Mouse (Mus musculus) liver, embryonic 14.5 days (tissue): ENCODE results near the gene Hibadh. TPM values are rescaled to one million over a fixed set of nuclear protein-coding genes. Genes with fewer than 3 reads are reported as not detected.

Experiments
- ATAC-seq: fragments of 200-750 bp; cut with Nextera tagmentation; 2 replicates; pipeline ENCODE4 v1.8.0; 2017; ENCODE audit warnings: moderate number of reproducible peaks, mild to moderate bottlenecking, moderate library complexity; ENCODE audit not compliant: insufficient read depth
- DNase-seq, 3 experiments: peaks; one replicate each; pipeline ENCODE4 v3.0.0-alpha.2; 2012 to 2013; ENCODE audit warnings: low read depth in 3 of 3, low spot score in 3 of 3
- H3K27ac ChIP-seq: fragments of 300-500 bp; sonication (generic); 2 replicates; pipeline ENCODE4 v1.5.1; 2014; ENCODE audit warnings: moderate library complexity, mild to moderate bottlenecking, control low read depth, inconsistent platforms
- H3K27me3 ChIP-seq: fragments of 300-500 bp; sonication (generic); 2 replicates; pipeline ENCODE4 v1.6.1; 2014; ENCODE audit warnings: mild to moderate bottlenecking, low read length, moderate library complexity; ENCODE audit not compliant: control insufficient read depth, insufficient read depth
- H3K36me3 ChIP-seq: fragments of 300-500 bp; sonication (generic); replicated peaks from 2 replicates; pipeline ENCODE4 v1.6.1; 2014; ENCODE audit warnings: low read depth; ENCODE audit not compliant: control insufficient read depth, insufficient read depth
- H3K4me1 ChIP-seq, 2 experiments: fragments of 200-500 bp in 1 of 2; fragments of 300-500 bp in 1 of 2; sonication (generic) in 1 of 2; replicated peaks; 2 replicates each; pipeline ENCODE4 v1.6.1; 2012 to 2014; ENCODE audit warnings: antibody characterized with exemption in 1 of 2, inconsistent platforms in 1 of 2, low read length in 1 of 2; ENCODE audit not compliant: control insufficient read depth in 2 of 2, insufficient read depth in 2 of 2
- H3K4me2 ChIP-seq: fragments of 300-500 bp; sonication (generic); 2 replicates; pipeline ENCODE4 v1.6.1; 2014; ENCODE audit warnings: low read depth, mild to moderate bottlenecking, control low read depth, moderate library complexity
- H3K4me3 ChIP-seq, 2 experiments: fragments of 200-500 bp in 1 of 2; fragments of 300-500 bp in 1 of 2; sonication (generic) in 1 of 2; 2 replicates each; pipeline ENCODE4 v1.5.1; 2012 to 2014; ENCODE audit warnings: low read depth in 2 of 2, low read length in 2 of 2, mild to moderate bottlenecking in 2 of 2, control low read depth in 1 of 2, inconsistent platforms in 1 of 2, moderate library complexity in 1 of 2; ENCODE audit not compliant: insufficient read depth in 1 of 2
- H3K9ac ChIP-seq: fragments of 300-500 bp; sonication (generic); replicated peaks from 2 replicates; pipeline ENCODE4 v1.6.1; 2014; ENCODE audit warnings: mild to moderate bottlenecking, control low read depth, moderate library complexity
- H3K9me3 ChIP-seq: fragments of 300-500 bp; sonication (generic); 2 replicates; pipeline ENCODE4 v1.6.1; 2016; ENCODE audit warnings: low read length, mixed read lengths; ENCODE audit not compliant: control insufficient read depth
- CTCF ChIP-seq: IDR thresholded peaks from 2 replicates; pipeline ENCODE4 v1.5.1; 2016; ENCODE audit warnings: antibody characterized with exemption, low read depth, control low read depth
- EP300 ChIP-seq: IDR thresholded peaks from 2 replicates; pipeline ENCODE4 v1.6.1; 2016; ENCODE audit warnings: antibody characterized with exemption, low read depth
- WGBS: fragments of 180-500 bp; shearing (Covaris S2); extraction: QIAGEN DNeasy Blood & Tissue Kit; methylation state at CpG from one replicate; pipeline ENCODE4 v1.1.7; 2014; ENCODE audit not compliant: insufficient replicate concordance; 5-methylcytosine and 5-hydroxymethylcytosine counted together
- polyA plus RNA-seq, 2 experiments: library from polyadenylated mRNA; depleted of rRNA in 1 of 2; stranded (reverse) in 1 of 2; unstranded in 1 of 2; fragments of >200 nt; fragmentation: Nextera tagmentation in 1 of 2; extraction: Ambion mirVana in 1 of 2; gene quantifications; 2 replicates each; pipeline versions ENCODE4 v1.2.1 to v1.2.3; 2012 to 2014

The Hibadh gene
- polyA plus RNA-seq, 2 experiments, result 26.6 to 41.7 TPM

DNA sequence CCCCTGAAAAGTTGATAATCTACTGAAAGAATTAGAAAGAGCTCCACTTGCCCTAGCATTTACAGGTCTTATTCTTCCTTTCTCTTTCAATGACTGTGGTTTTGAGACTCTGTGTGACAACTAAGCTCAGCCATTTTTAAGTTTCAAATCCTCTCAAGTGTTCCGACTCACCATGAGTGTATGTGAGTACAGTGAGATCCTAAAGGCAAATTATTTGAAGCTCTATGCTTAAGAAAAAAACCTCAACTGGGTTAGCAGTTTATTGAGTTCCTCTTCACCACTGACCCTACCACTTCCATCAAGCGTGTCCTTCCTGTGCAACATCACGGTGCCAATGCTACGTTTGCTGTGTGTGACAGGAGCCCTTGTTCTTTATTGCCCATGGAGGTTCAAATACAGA is 9.6 kb downstream of the Hibadh start:
- Histone ChIP-seq H3K27me3 (no peaks in the 10 kb centered on the region), H3K4me3 (no peak overlapping the region), H3K4me1 (peaks cover 5 to 6% of the 10 kb centered on the region in 2 experiments), H3K27ac (no peak overlapping the region), H3K36me3 (no peaks in the 10 kb centered on the region), H3K9me3 (no peaks in the 10 kb centered on the region), H3K4me2 (no peak overlapping the region), H3K9ac (no peak overlapping the region)
- ATAC-seq (no peak), DNase-seq (no peak)
- WGBS, result 77% methylated on average over 4 of the region's 4 CpGs
- TF ChIP-seq CTCF (no peak), EP300 (no peak)

- H3K9ac ChIP-seq, result no peak overlapping the region
- no peak for TF ChIP-seq EP300
- no peaks in the 10 kb centered on the region for H3K9me3 ChIP-seq
- peaks cover 5 to 6% of the 10 kb centered on the region in 2 experiments for H3K4me1 ChIP-seq
- no peak overlapping the region for H3K27ac ChIP-seq
- 63% methylated on average over 4 of the region's 4 CpGs for WGBS
- ATAC-seq (no peak), DNase-seq (no peak)
- no peak overlapping the region for H3K4me2 ChIP-seq
- H3K27me3 ChIP-seq, result no peaks in the 10 kb centered on the region
- no peak overlapping the region for H3K4me3 ChIP-seq
- no peaks in the 10 kb centered on the region for H3K36me3 ChIP-seq
Observed at GRCm38 (mm10) chr6:52629180-52629579, 11.0 kb downstream of the Hibadh start.

DNA sequence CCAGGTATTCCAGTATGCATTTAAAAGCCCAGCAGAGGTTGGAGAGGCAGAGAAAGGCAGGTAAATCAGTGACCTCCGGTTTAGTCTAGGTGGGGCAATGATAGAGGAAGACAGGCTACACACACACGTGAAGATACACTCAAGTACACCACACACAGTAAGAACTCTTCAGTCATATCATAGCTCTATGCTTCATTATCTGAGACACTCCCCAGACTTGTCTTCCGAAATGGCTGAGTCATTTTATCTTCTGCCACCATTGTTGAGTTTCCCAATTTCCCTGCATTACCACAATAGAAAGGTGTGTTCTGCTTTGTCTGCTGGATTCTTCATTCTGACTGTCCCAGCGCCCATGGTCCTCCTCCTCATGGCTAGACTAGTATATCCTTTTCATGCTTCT is 13.5 kb downstream of the Hibadh start:
- no peak overlapping the region for H3K4me2 ChIP-seq
- H3K36me3 ChIP-seq, result no peaks in the 10 kb centered on the region
- DNase-seq (no peak), ATAC-seq (0 out of 2 replicates have a peak, but pooled peaks have one; percentile 18)
- 24% methylated on average over 4 of the region's 4 CpGs for WGBS
- H3K4me3 ChIP-seq, result no peak overlapping the region
- TF ChIP-seq EP300, result no peak
- no peak for TF ChIP-seq CTCF
- H3K4me1 ChIP-seq, result peaks cover 5 to 6% of the 10 kb centered on the region in 2 experiments
- H3K9me3 ChIP-seq, result no peaks in the 10 kb centered on the region
- H3K9ac ChIP-seq, result no peak overlapping the region
- H3K27me3 ChIP-seq, result no peaks in the 10 kb centered on the region
- no peak overlapping the region for H3K27ac ChIP-seq

GRCm38 (mm10) chr6:52623741-52624140 is 16.4 kb downstream of the Hibadh start:
- Histone ChIP-seq H3K4me1 (peaks cover 5 to 6% of the 10 kb centered on the region in 2 experiments), H3K9me3 (no peaks in the 10 kb centered on the region), H3K9ac (no peak overlapping the region), H3K27me3 (no peaks in the 10 kb centered on the region), H3K36me3 (no peaks in the 10 kb centered on the region; the same call in 1 of the 2 replicates), H3K4me3 (no peak overlapping the region), H3K27ac (no peak overlapping the region), H3K4me2 (no peak overlapping the region)
- TF ChIP-seq CTCF (no peak), EP300 (no peak)
- 82% methylated on average over 3 of the region's 3 CpGs for WGBS
- no peak for ATAC-seq
- no peak for DNase-seq

DNA sequence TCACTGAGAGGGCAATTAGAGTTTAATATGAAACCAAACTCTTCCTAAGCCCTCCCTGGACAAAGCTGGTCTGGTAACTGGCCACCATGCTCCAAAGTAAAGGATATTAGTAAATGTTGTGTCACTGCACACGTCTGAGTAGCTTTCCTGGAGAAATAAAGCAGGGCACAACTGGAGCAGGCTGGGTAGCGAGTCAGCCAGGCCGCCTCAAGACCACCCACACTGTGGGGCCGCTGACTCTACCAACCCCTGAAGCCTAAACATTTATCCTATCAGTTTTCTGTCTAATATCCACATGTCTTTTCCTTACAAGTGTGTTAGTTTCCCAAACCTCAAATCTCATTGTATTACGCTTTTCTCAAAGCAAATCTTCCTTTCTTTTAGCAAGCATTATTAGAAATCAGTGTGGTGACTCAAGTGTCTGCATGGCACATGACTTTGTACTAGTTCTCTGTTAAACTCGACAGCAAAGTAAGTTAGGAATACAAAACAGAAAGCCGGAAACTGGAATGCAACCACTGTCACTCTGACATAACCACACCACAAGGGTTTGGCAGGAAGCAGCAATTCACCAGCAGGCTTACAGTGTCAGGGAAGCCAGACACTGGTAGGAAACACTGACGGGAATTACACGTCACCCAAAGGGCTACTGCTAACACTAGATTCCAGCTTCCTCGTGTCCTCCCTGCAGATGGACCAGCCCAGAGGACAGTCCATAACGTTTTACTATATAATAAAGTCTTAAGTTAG is 18.3 kb downstream of the Hibadh start:
- ATAC-seq, result no peak
- no peak for DNase-seq
- Histone ChIP-seq H3K4me2 (no peak overlapping the region), H3K4me3 (no peak overlapping the region), H3K9ac (no peak overlapping the region), H3K4me1 (peaks cover 5 to 6% of the 10 kb centered on the region in 2 experiments), H3K27ac (no peak overlapping the region), H3K36me3 (no peaks in the 10 kb centered on the region; the same call in 1 of the 2 replicates), H3K27me3 (no peaks in the 10 kb centered on the region), H3K9me3 (no peaks in the 10 kb centered on the region)
- no peak for TF ChIP-seq EP300
- no peak for TF ChIP-seq CTCF
- 52% methylated on average over 11 of the region's 11 CpGs for WGBS
